Mouse (Mus musculus) neural tube, embryonic 12.5 days (tissue): Measurements from ENCODE around the gene Akap9. TPM values are rescaled to one million over a fixed set of nuclear protein-coding genes. Genes with fewer than 3 reads are reported as not detected.
"Not testable (repeated sequence)": the region's sequence is repeated elsewhere in the genome, so short reads cannot be mapped to it uniquely, and the experiment has no call there.

ENCODE experiments used
- ATAC-seq: fragments of 200-750 bp; cut with Nextera tagmentation; 2 replicates; pipeline ENCODE4 v1.8.0; 2017; ENCODE audit warnings: low read depth, mild to moderate bottlenecking, moderate TSS enrichment, moderate library complexity; ENCODE audit not compliant: low FRiP score
- H3K27ac ChIP-seq: fragments of 300-500 bp; sonication (generic); 2 replicates; pipeline ENCODE4 v1.5.1; 2016
- H3K27me3 ChIP-seq: fragments of 300-500 bp; sonication (generic); replicated peaks from 2 replicates; pipeline ENCODE4 v1.6.1; 2016; ENCODE audit warnings: mild to moderate bottlenecking
- H3K36me3 ChIP-seq: fragments of 300-500 bp; sonication (generic); 2 replicates; pipeline ENCODE4 v1.6.1; 2016; ENCODE audit warnings: mild to moderate bottlenecking
- H3K4me1 ChIP-seq: fragments of 300-500 bp; sonication (generic); 2 replicates; pipeline ENCODE4 v1.6.1; 2016
- H3K4me2 ChIP-seq: fragments of 300-500 bp; sonication (generic); replicated peaks from 2 replicates; pipeline ENCODE4 v1.6.1; 2016; ENCODE audit warnings: mild to moderate bottlenecking
- H3K4me3 ChIP-seq: fragments of 300-500 bp; sonication (generic); 2 replicates; pipeline ENCODE4 v1.5.1; 2016
- H3K9ac ChIP-seq: fragments of 300-500 bp; sonication (generic); 2 replicates; pipeline ENCODE4 v1.6.1; 2016; ENCODE audit warnings: mild to moderate bottlenecking
- H3K9me3 ChIP-seq: fragments of 300-500 bp; sonication (generic); 2 replicates; pipeline ENCODE4 v1.6.1; 2016; ENCODE audit warnings: mild to moderate bottlenecking
- WGBS: fragments of 180-500 bp; shearing (Covaris S2); methylation state at CpG from one replicate; pipeline ENCODE4 v1.1.7; 2016; 5-methylcytosine and 5-hydroxymethylcytosine counted together
- polyA plus RNA-seq: library from polyadenylated mRNA; unstranded; fragments of >200 nt; fragmentation: Nextera tagmentation; extraction: Ambion mirVana; gene quantifications from 2 replicates; pipeline ENCODE4 v1.2.1, GENCODE M21; 2016

The Akap9 gene
- polyA plus RNA-seq, 1 experiment from 2014 or later, result 280 TPM

GRCm38 (mm10) chr5:4107056-4107455 is 179.2 kb downstream of the Akap9 start:
- not testable (repeated sequence) for ATAC-seq, H3K36me3 ChIP-seq, H3K9me3 ChIP-seq, H3K4me2 ChIP-seq, H3K27ac ChIP-seq, H3K27me3 ChIP-seq, H3K9ac ChIP-seq, H3K4me3 ChIP-seq
- 61% methylated on average over 7 of the region's 7 CpGs for WGBS
- H3K4me1 ChIP-seq, result peaks cover 12% of the 10 kb centered on the region; the same call in 1 of the 2 replicates

GRCm38 (mm10) chr5:4112570-4113098 is 184.8 kb downstream of the Akap9 start:
- no peaks in the 10 kb centered on the region for H3K4me1 ChIP-seq

More at GRCm38 (mm10) chr5:4112570-4113098, 184.8 kb downstream of the Akap9 start:
- H3K36me3 ChIP-seq, result no peaks in the 10 kb centered on the region
- no peak overlapping the region for H3K9ac ChIP-seq
- no peaks in the 10 kb centered on the region for H3K27me3 ChIP-seq
- WGBS, result 91% methylated on average over 5 of the region's 5 CpGs
- ATAC-seq, result no peak
- no peak overlapping the region for H3K4me3 ChIP-seq
- no peak overlapping the region for H3K4me2 ChIP-seq
- H3K27ac ChIP-seq, result no peak overlapping the region
- no peaks in the 10 kb centered on the region for H3K9me3 ChIP-seq

Other genes with a start within 250 kb of the Akap9 start
- 21.7 and 21.9 TPM in 2 replicates for gene Ankib1, start 125.1 kb upstream of the Akap9 start, polyA plus RNA-seq
- gene Krit1, start 124.9 kb upstream of the Akap9 start, polyA plus RNA-seq, result 69.4 and 73.5 TPM in 2 replicates
- gene Lrrd1, start 82.9 kb upstream of the Akap9 start, polyA plus RNA-seq, result 0.09 and 0.19 TPM in 2 replicates
- 7.9 and 9.7 TPM in 2 replicates for gene Mterf1a, start 34.1 kb upstream of the Akap9 start, polyA plus RNA-seq
- gene Cyp51, start 176.7 kb downstream of the Akap9 start, polyA plus RNA-seq, result 130 and 141 TPM in 2 replicates